Mouse (Mus musculus) small intestine, adult 2 months (tissue): ENCODE measurements around the gene Hdac11. TPM values are rescaled to one million over a fixed set of nuclear protein-coding genes. Genes with fewer than 3 reads are reported as not detected.

Source experiments
- H3K27ac ChIP-seq: fragments of 200-500 bp; 2 replicates; pipeline ENCODE4 v1.5.1; 2012; ENCODE audit warnings: low read depth, low read length, control low read depth, inconsistent platforms; ENCODE audit not compliant: insufficient read depth
- H3K27me3 ChIP-seq: fragments of 200-500 bp; 2 replicates; pipeline ENCODE4 v1.6.1; 2012; ENCODE audit warnings: mild to moderate bottlenecking, moderate library complexity, low read length, inconsistent platforms; ENCODE audit not compliant: control insufficient read depth, insufficient read depth
- H3K36me3 ChIP-seq: fragments of 200-500 bp; 2 replicates; pipeline ENCODE4 v1.6.1; 2012; ENCODE audit warnings: mild to moderate bottlenecking, low read length, control low read depth, inconsistent platforms; ENCODE audit not compliant: control insufficient read depth, insufficient read depth
- H3K4me1 ChIP-seq: fragments of 200-500 bp; 2 replicates; pipeline ENCODE4 v1.6.1; 2012; ENCODE audit warnings: low read length, inconsistent platforms, mixed read lengths; ENCODE audit not compliant: control insufficient read depth, insufficient read depth, insufficient read length
- H3K4me3 ChIP-seq: fragments of 200-500 bp; 2 replicates; pipeline ENCODE4 v1.5.1; 2012; ENCODE audit warnings: low read depth, mild to moderate bottlenecking, control low read depth, inconsistent platforms, low read length, moderate library complexity
- CTCF ChIP-seq: fragments of 200-500 bp; IDR thresholded peaks from 2 replicates; pipeline ENCODE4 v1.5.1; 2012; ENCODE audit warnings: low read depth, mild to moderate bottlenecking, control low read depth, inconsistent platforms, low read length, moderate library complexity, mixed read lengths; ENCODE audit not compliant: insufficient replicate concordance, insufficient read length; ENCODE audit errors: extremely low read depth
- POLR2A ChIP-seq: fragments of 200-500 bp; IDR thresholded peaks from 2 replicates; pipeline ENCODE4 v1.6.1; 2012; ENCODE audit warnings: low read depth, mild to moderate bottlenecking, control low read depth, inconsistent platforms, low read length, moderate library complexity
- WGBS: fragments of 180-500 bp; shearing (Covaris S2); methylation state at CpG from one replicate; pipeline ENCODE4 v1.1.7; 2018; 5-methylcytosine and 5-hydroxymethylcytosine counted together
- polyA plus RNA-seq: library from polyadenylated mRNA; depleted of rRNA; stranded (reverse); fragments of >200 nt; gene quantifications from 2 replicates; pipeline ENCODE4 v1.2.3, GENCODE M21; 2012; rRNA removed

The Hdac11 gene
- polyA plus RNA-seq, 1 experiment, result 24.0 TPM

- TF ChIP-seq POLR2A (no peak), CTCF (no peak)
- Histone ChIP-seq H3K4me1 (no peaks in the 10 kb centered on the region), H3K4me3 (no peak overlapping the region), H3K36me3 (no peaks in the 10 kb centered on the region), H3K27me3 (no peaks in the 10 kb centered on the region), H3K27ac (no peak overlapping the region)
- WGBS, result 58% methylated on average over 9 of the region's 9 CpGs
Measured at GRCm38 (mm10) chr6:91218445-91218844, 62.0 kb downstream of the Hdac11 start.

GRCm38 (mm10) chr6:91218871-91219270 lies 62.4 kb downstream of the Hdac11 start:
- no peaks in the 10 kb centered on the region for H3K27me3 ChIP-seq
- TF ChIP-seq POLR2A, result no peak
- TF ChIP-seq CTCF, result no peak
- WGBS, result 61% methylated on average over 3 of the region's 3 CpGs

GRCm38 (mm10) chr6:91220062-91220461 lies 63.6 kb downstream of the Hdac11 start:
- no peak for TF ChIP-seq CTCF
- TF ChIP-seq POLR2A, result no peak
- Histone ChIP-seq H3K36me3 (no peaks in the 10 kb centered on the region), H3K4me1 (peaks cover 6% of the 10 kb centered on the region; the same call in 1 of the 2 replicates), H3K4me3 (no peak overlapping the region), H3K27ac (no peak overlapping the region), H3K27me3 (no peaks in the 10 kb centered on the region)

More at GRCm38 (mm10) chr6:91218871-91219270, 62.4 kb downstream of the Hdac11 start:
- H3K4me1 ChIP-seq, result no peaks in the 10 kb centered on the region
- no peak overlapping the region for H3K4me3 ChIP-seq
- H3K36me3 ChIP-seq, result no peaks in the 10 kb centered on the region
- no peak overlapping the region for H3K27ac ChIP-seq

GRCm38 (mm10) chr6:91221094-91221493 lies 64.6 kb downstream of the Hdac11 start:
- no peaks in the 10 kb centered on the region for H3K36me3 ChIP-seq
- no peaks in the 10 kb centered on the region for H3K27me3 ChIP-seq
- no peak overlapping the region for H3K27ac ChIP-seq
- H3K4me3 ChIP-seq, result no peak overlapping the region
- no peak for TF ChIP-seq POLR2A
- TF ChIP-seq CTCF, result no peak
- peaks cover 9% of the 10 kb centered on the region; the same call in 1 of the 2 replicates for H3K4me1 ChIP-seq
- WGBS, result 7% methylated on average over 3 of the region's 3 CpGs

GRCm38 (mm10) chr6:91222694-91223346 lies 66.4 kb downstream of the Hdac11 start:
- no peak overlapping the region for H3K27ac ChIP-seq
- H3K4me3 ChIP-seq, result no peak overlapping the region
- no peak for TF ChIP-seq POLR2A
- no peak for TF ChIP-seq CTCF
- H3K27me3 ChIP-seq, result no peaks in the 10 kb centered on the region
- peaks cover 9% of the 10 kb centered on the region; the same call in 1 of the 2 replicates for H3K4me1 ChIP-seq
- 65% methylated on average over 10 of the region's 10 CpGs for WGBS
- no peaks in the 10 kb centered on the region for H3K36me3 ChIP-seq

Other genes with a start within 250 kb of the Hdac11 start
- gene Iqsec1, start 168.0 kb upstream of the Hdac11 start, polyA plus RNA-seq, result 46.1 and 49.3 TPM in 2 replicates
- 25.9 and 28.9 TPM in 2 replicates for gene Nup210, start 39.8 kb upstream of the Hdac11 start, polyA plus RNA-seq
- 19.6 and 24.9 TPM in 2 replicates for gene Fbln2, start 55.8 kb downstream of the Hdac11 start, polyA plus RNA-seq